Mouse (Mus musculus) macrophage (primary cell): ENCODE data around the gene Itpripl2. TPM values are rescaled to one million over a fixed set of nuclear protein-coding genes. Genes with fewer than 3 reads are reported as not detected.

Source experiments
- H3K27ac ChIP-seq: fragments of 350-480 bp; formaldehyde crosslinking; 2 replicates; pipeline ENCODE4 v1.9.0; 2021
- H3K36me3 ChIP-seq: fragments of 350-480 bp; formaldehyde crosslinking; 2 replicates; pipeline ENCODE4 v1.9.0; 2021; ENCODE audit errors: inconsistent target
- H3K4me3 ChIP-seq: fragments of 350-480 bp; formaldehyde crosslinking; 2 replicates; pipeline ENCODE4 v1.9.0; 2021; ENCODE audit errors: inconsistent target
- H3K79me2 ChIP-seq: fragments of 350-480 bp; formaldehyde crosslinking; 2 replicates; pipeline ENCODE4 v1.9.0; 2021; ENCODE audit errors: inconsistent target
- WGBS: methylation state at CpG from one replicate; pipeline ENCODE4 v1.1.7; 2026; ENCODE audit warnings: inconsistent platforms; ENCODE audit not compliant: missing documents; 5-methylcytosine and 5-hydroxymethylcytosine counted together
- polyA plus RNA-seq: library from polyadenylated mRNA; stranded (reverse); fragments of 250-400 nt; gene quantifications from 3 replicates; pipeline ENCODE4 v1.2.4, GENCODE M21; 2018; ENCODE audit warnings: inconsistent platforms

The Itpripl2 gene
- polyA plus RNA-seq, 1 experiment from 2014 or later: 40.3 TPM

GRCm38 (mm10) chr7:118476428-118476827 lies 15.3 kb downstream of the Itpripl2 start:
- H3K27ac ChIP-seq: no peak overlapping the region
- WGBS: 90% methylated on average over 5 of the region's 5 CpGs
- H3K36me3 ChIP-seq: no peaks in the 10 kb centered on the region
- H3K4me3 ChIP-seq: no peak overlapping the region
- no peaks in the 10 kb centered on the region for H3K79me2 ChIP-seq

- no peak overlapping the region for H3K4me3 ChIP-seq
- H3K27ac ChIP-seq: no peak overlapping the region
- 87% methylated on average over 7 of the region's 7 CpGs for WGBS
- no peaks in the 10 kb centered on the region for H3K36me3 ChIP-seq
- H3K79me2 ChIP-seq: no peaks in the 10 kb centered on the region
Measured at GRCm38 (mm10) chr7:118475008-118475705, 16.6 kb downstream of the Itpripl2 start.

GRCm38 (mm10) chr7:118472886-118473285 lies 18.9 kb downstream of the Itpripl2 start:
- H3K36me3 ChIP-seq: no peaks in the 10 kb centered on the region
- no peak overlapping the region for H3K4me3 ChIP-seq
- no peaks in the 10 kb centered on the region for H3K79me2 ChIP-seq
- 93% methylated on average over 1 of the region's 1 CpGs for WGBS
- no peak overlapping the region for H3K27ac ChIP-seq

GRCm38 (mm10) chr7:118468060-118468459 lies 23.7 kb downstream of the Itpripl2 start:
- WGBS: 97% methylated on average over 3 of the region's 3 CpGs
- Histone ChIP-seq H3K79me2 (no peaks in the 10 kb centered on the region), H3K36me3 (no peaks in the 10 kb centered on the region), H3K4me3 (no peak overlapping the region), H3K27ac (no peak overlapping the region)

GRCm38 (mm10) chr7:118464432-118464831 lies 27.3 kb downstream of the Itpripl2 start:
- H3K27ac ChIP-seq: no peak overlapping the region
- no peaks in the 10 kb centered on the region for H3K36me3 ChIP-seq
- H3K79me2 ChIP-seq: no peaks in the 10 kb centered on the region
- 73% methylated on average over 4 of the region's 4 CpGs for WGBS
- H3K4me3 ChIP-seq: no peak overlapping the region

- Histone ChIP-seq H3K79me2 (no peaks in the 10 kb centered on the region), H3K4me3 (no peak overlapping the region), H3K36me3 (no peaks in the 10 kb centered on the region), H3K27ac (no peak overlapping the region)
- WGBS: 55% methylated on average over 11 of the region's 11 CpGs
Measured at GRCm38 (mm10) chr7:118462818-118463762, 28.7 kb downstream of the Itpripl2 start.

- 71% methylated on average over 16 of the region's 16 CpGs for WGBS
- H3K36me3 ChIP-seq: no peaks in the 10 kb centered on the region
- H3K79me2 ChIP-seq: no peaks in the 10 kb centered on the region
- no peak overlapping the region for H3K27ac ChIP-seq
- no peak overlapping the region for H3K4me3 ChIP-seq
Measured at GRCm38 (mm10) chr7:118461400-118462136, 30.2 kb downstream of the Itpripl2 start.

- Histone ChIP-seq H3K4me3 (no peak overlapping the region), H3K27ac (no peak overlapping the region), H3K36me3 (no peaks in the 10 kb centered on the region), H3K79me2 (no peaks in the 10 kb centered on the region)
- 50% methylated on average over 4 of the region's 4 CpGs for WGBS
Measured at GRCm38 (mm10) chr7:118453722-118454121, 38.1 kb downstream of the Itpripl2 start.

- Histone ChIP-seq H3K4me3 (no peak overlapping the region), H3K36me3 (no peaks in the 10 kb centered on the region), H3K79me2 (no peaks in the 10 kb centered on the region), H3K27ac (no peak overlapping the region)
- 44% methylated on average over 2 of the region's 2 CpGs for WGBS
Measured at GRCm38 (mm10) chr7:118452940-118453339, 38.8 kb downstream of the Itpripl2 start.

GRCm38 (mm10) chr7:118448134-118448967 lies 43.4 kb downstream of the Itpripl2 start, which contains the start of gene Syt17:
Gene Syt17 (minus strand): TSS chr7:118448222.
- 3% methylated on average over 57 of the region's 58 CpGs for WGBS
- Histone ChIP-seq H3K4me3 (no peak within 1 kb of the TSS), H3K27ac (no peak within 1 kb of the TSS), H3K36me3 (no peaks in the 10 kb centered on the region), H3K79me2 (no peaks in the 10 kb centered on the region)

GRCm38 (mm10) chr7:118447291-118448133 lies 44.3 kb downstream of the Itpripl2 start:
- Histone ChIP-seq H3K79me2 (no peaks in the 10 kb centered on the region), H3K36me3 (no peaks in the 10 kb centered on the region), H3K27ac (no peak overlapping the region), H3K4me3 (no peak overlapping the region)
- 2% methylated on average over 64 of the region's 65 CpGs for WGBS

- Histone ChIP-seq H3K79me2 (no peaks in the 10 kb centered on the region), H3K4me3 (no peak overlapping the region), H3K36me3 (no peaks in the 10 kb centered on the region), H3K27ac (no peak overlapping the region)
- 73% methylated on average over 6 of the region's 7 CpGs for WGBS
Measured at GRCm38 (mm10) chr7:118443895-118444485, 47.8 kb downstream of the Itpripl2 start.

GRCm38 (mm10) chr7:118443371-118443770 lies 48.4 kb downstream of the Itpripl2 start:
- Histone ChIP-seq H3K36me3 (no peaks in the 10 kb centered on the region), H3K27ac (no peak overlapping the region), H3K79me2 (no peaks in the 10 kb centered on the region), H3K4me3 (no peak overlapping the region)
- WGBS: 9% methylated on average over 8 of the region's 9 CpGs
